Mouse (Mus musculus): ENCODE results near the gene Kif5a. TPM values are rescaled to one million over a fixed set of nuclear protein-coding genes. Genes with fewer than 3 reads are reported as not detected.

Gene Kif5a
- polyA plus RNA-seq, 1 experiment, result 1.7 TPM

GRCm38 (mm10) chr10:127199474-127199873 lies 63.7 kb downstream of the Kif5a start:
- WGBS, result 97% methylated on average over 11 of the region's 11 CpGs
- no peak for TF ChIP-seq POLR2A (IDR thresholded peaks at IDR 0.05; ENCODE audit: borderline replicate concordance, control insufficient read depth, low read depth, low read length)
- no peak for TF ChIP-seq CTCF (IDR thresholded peaks at IDR 0.05; ENCODE audit: control insufficient read depth, insufficient read depth, low read length)
- no peaks in the 10 kb centered on the region for H3K4me1 ChIP-seq (ENCODE audit: control insufficient read depth, insufficient read depth, low read length)
- H3K4me3 ChIP-seq (replicated peaks; ENCODE audit: control insufficient read depth, low read depth, low read length), result no peak overlapping the region
- H3K27ac ChIP-seq (ENCODE audit: control insufficient read depth, insufficient read depth, low read depth, low read length, poor library complexity), result no peak overlapping the region

- no peak overlapping the region; the same call in 1 of the 2 replicates for H3K27ac ChIP-seq (ENCODE audit: control insufficient read depth, insufficient read depth, low read depth, low read length, poor library complexity)
- no peak overlapping the region for H3K4me3 ChIP-seq (replicated peaks; ENCODE audit: control insufficient read depth, low read depth, low read length)
- no peaks in the 10 kb centered on the region; the same call in 1 of the 2 replicates for H3K4me1 ChIP-seq (ENCODE audit: control insufficient read depth, insufficient read depth, low read length)
- TF ChIP-seq POLR2A (IDR thresholded peaks at IDR 0.05; ENCODE audit: borderline replicate concordance, control insufficient read depth, low read depth, low read length), result no peak
- TF ChIP-seq CTCF (IDR thresholded peaks at IDR 0.05; ENCODE audit: control insufficient read depth, insufficient read depth, low read length), result no peak
- 85% methylated on average over 5 of the region's 5 CpGs for WGBS
Measured at GRCm38 (mm10) chr10:127199068-127199467, 64.1 kb downstream of the Kif5a start.

DNA sequence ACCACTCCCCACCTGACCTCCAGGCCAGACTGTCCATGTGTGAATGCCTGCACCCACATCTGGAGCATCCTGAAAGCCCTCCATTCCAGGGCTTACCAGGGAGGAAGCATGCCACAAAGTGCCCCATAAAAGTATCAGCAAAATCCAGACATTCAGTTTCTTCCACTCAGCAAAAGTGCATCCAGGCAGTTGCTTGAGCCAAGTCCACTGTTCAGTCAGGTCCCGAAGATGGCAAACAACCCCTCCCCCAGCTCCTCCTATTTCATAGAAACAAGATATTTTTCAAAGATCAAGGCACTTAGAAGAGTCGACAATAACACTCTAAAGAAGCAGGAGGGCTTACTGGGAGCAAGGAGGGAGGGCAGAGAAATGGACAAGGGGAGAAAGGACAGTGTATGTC lies 64.7 kb downstream of the Kif5a start:
- Histone ChIP-seq H3K4me1 (ENCODE audit: control insufficient read depth, insufficient read depth, low read length) (no peaks in the 10 kb centered on the region; the same call in 1 of the 2 replicates), H3K27ac (ENCODE audit: control insufficient read depth, insufficient read depth, low read depth, low read length, poor library complexity) (no peak overlapping the region), H3K4me3 (replicated peaks; ENCODE audit: control insufficient read depth, low read depth, low read length) (no peak overlapping the region)
- WGBS, result 75% methylated on average over 2 of the region's 2 CpGs
- TF ChIP-seq CTCF (IDR thresholded peaks at IDR 0.05; ENCODE audit: control insufficient read depth, insufficient read depth, low read length) (no peak), POLR2A (IDR thresholded peaks at IDR 0.05; ENCODE audit: borderline replicate concordance, control insufficient read depth, low read depth, low read length) (no peak)

DNA sequence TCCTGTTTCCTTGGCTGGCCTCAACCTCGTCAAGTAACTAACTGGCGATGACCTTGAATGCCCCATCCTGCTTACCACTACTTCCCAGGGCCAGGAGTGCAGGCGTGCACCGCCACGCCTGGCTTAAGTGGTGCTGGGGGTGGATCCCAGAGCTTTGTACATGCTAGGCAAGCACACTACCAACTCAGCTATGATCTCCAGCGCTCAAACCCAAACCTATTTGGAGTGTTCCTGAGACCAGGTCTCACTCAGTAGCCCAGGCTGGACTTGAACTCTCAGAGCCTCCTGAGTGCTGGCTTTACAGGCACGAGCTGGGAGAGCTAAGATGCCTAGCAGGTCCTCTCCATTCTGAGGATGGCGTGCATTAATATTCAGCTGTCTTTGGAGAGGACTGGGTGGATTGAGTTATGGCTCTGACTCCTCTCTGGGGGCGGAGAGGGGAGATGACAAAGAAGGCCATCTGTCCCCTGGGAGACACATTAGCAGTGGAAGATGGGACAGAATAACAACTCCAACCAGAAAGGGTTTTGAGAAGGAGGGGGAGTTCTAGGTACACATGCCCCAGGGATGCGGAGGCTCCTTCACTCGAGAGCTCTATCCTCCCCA lies 65.5 kb downstream of the Kif5a start:
- Histone ChIP-seq H3K4me3 (replicated peaks; ENCODE audit: control insufficient read depth, low read depth, low read length) (no peak overlapping the region), H3K4me1 (ENCODE audit: control insufficient read depth, insufficient read depth, low read length) (no peaks in the 10 kb centered on the region; the same call in 1 of the 2 replicates), H3K27ac (ENCODE audit: control insufficient read depth, insufficient read depth, low read depth, low read length, poor library complexity) (no peak overlapping the region)
- TF ChIP-seq POLR2A (IDR thresholded peaks at IDR 0.05; ENCODE audit: borderline replicate concordance, control insufficient read depth, low read depth, low read length) (no peak), CTCF (IDR thresholded peaks at IDR 0.05; ENCODE audit: control insufficient read depth, insufficient read depth, low read length) (no peak)
- 86% methylated on average over 11 of the region's 11 CpGs for WGBS

GRCm38 (mm10) chr10:127197104-127197503 lies 66.0 kb downstream of the Kif5a start:
- no peak overlapping the region for H3K27ac ChIP-seq (ENCODE audit: control insufficient read depth, insufficient read depth, low read depth, low read length, poor library complexity)
- no peak overlapping the region for H3K4me3 ChIP-seq (replicated peaks; ENCODE audit: control insufficient read depth, low read depth, low read length)
- no peaks in the 10 kb centered on the region; the same call in 1 of the 2 replicates for H3K4me1 ChIP-seq (ENCODE audit: control insufficient read depth, insufficient read depth, low read length)
- 91% methylated on average over 8 of the region's 8 CpGs for WGBS
- TF ChIP-seq CTCF (IDR thresholded peaks at IDR 0.05; ENCODE audit: control insufficient read depth, insufficient read depth, low read length) (no peak), POLR2A (IDR thresholded peaks at IDR 0.05; ENCODE audit: borderline replicate concordance, control insufficient read depth, low read depth, low read length) (no peak)

DNA sequence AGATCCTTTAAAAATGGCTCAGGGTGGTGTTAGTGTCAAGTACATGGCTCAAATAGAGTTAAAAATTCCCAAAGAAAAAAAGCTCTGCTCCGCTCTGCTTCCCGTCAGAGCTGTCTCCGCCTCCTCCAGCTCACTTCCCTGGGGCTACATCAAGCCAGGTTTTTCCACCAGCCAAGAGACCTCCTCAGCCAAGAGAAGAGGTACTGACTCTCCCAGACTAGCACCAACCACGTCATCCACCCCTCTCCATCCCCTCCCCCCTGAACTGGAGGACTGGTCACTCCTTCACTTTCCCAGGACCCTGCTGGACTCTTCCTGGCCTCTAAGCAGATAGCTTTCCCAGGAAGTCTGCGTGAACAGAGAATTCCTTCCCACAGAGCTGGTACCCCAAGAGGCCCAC lies 66.8 kb downstream of the Kif5a start:
- no peak for TF ChIP-seq POLR2A (IDR thresholded peaks at IDR 0.05; ENCODE audit: borderline replicate concordance, control insufficient read depth, low read depth, low read length)
- TF ChIP-seq CTCF (IDR thresholded peaks at IDR 0.05; ENCODE audit: control insufficient read depth, insufficient read depth, low read length), result no peak
- no peaks in the 10 kb centered on the region; the same call in 1 of the 2 replicates for H3K4me1 ChIP-seq (ENCODE audit: control insufficient read depth, insufficient read depth, low read length)
- no peak overlapping the region for H3K4me3 ChIP-seq (replicated peaks; ENCODE audit: control insufficient read depth, low read depth, low read length)
- 86% methylated on average over 5 of the region's 5 CpGs for WGBS
- no peak overlapping the region for H3K27ac ChIP-seq (ENCODE audit: control insufficient read depth, insufficient read depth, low read depth, low read length, poor library complexity)

DNA sequence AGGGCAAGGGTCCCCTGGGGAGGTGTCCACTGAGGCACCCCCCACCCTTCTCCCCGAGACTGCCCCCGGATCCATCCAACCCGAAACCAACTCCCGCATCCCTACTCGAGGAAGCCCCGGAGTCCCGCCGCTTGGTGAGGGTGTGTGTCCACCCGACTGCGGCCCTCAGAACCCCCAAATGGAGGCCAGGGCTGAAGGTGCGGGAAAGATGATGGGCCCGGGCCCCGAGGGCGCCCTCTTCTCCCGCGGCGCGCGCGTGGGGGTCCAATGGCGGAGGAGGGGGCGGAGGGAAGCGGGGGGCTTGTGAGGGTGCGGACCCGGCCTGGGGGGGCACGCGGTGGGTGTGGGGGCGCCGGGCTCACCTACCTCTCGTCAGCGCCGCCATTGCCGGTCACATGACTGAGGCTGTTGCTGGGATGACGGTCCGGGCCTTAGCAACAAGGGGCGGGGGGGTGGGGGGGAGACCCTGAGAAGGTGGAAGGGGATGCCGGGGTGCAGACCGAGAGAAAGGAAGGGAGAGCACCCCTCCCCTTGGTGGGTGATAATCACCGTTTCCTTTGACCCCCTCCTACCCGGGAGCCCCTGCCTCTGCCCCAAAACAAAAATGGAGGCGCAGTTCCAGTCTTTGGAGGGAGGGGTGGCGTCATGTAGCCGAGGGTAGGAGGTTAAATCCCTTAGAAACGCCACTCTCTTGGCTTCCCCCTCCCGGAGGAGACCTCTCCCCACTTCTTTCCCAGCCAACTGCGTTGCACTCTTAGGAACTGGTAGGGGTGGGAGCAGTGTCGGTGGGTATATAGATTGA lies 67.6 kb downstream of the Kif5a start, which contains the start of gene Dtx3:
Gene Dtx3, minus strand, starts transcription at position 401 of the 802 bp plus-strand sequence.
- H3K4me1 ChIP-seq (ENCODE audit: control insufficient read depth, insufficient read depth, low read length), result peaks cover 1% of the 10 kb centered on the region; the same call in 1 of the 2 replicates
- peak within 1 kb of the TSS; percentile 51 for H3K27ac ChIP-seq (ENCODE audit: control insufficient read depth, insufficient read depth, low read depth, low read length, poor library complexity)
- peak within 1 kb of the TSS; percentile 69 for H3K4me3 ChIP-seq (replicated peaks; ENCODE audit: control insufficient read depth, low read depth, low read length)
- under 1% methylated on average over 43 of the region's 47 CpGs for WGBS
- TF ChIP-seq POLR2A (IDR thresholded peaks at IDR 0.05; ENCODE audit: borderline replicate concordance, control insufficient read depth, low read depth, low read length), result no peak
- no peak for TF ChIP-seq CTCF (IDR thresholded peaks at IDR 0.05; ENCODE audit: control insufficient read depth, insufficient read depth, low read length)

Measured in bone marrow, adult 2 months (tissue).